Mouse (Mus musculus) heart, postnatal 0 days (tissue): ENCODE data around the gene Zfhx3. TPM values are rescaled to one million over a fixed set of nuclear protein-coding genes. Genes with fewer than 3 reads are reported as not detected.

Experiments
- ATAC-seq: fragments of 200-750 bp; cut with Nextera tagmentation; 2 replicates; pipeline ENCODE4 v1.8.0; 2017; ENCODE audit warnings: low read depth, moderate number of reproducible peaks, moderate library complexity; ENCODE audit not compliant: insufficient read depth
- DNase-seq: peaks from one replicate; pipeline ENCODE4 v3.0.0-alpha.2; 2016; ENCODE audit warnings: low spot score
- H3K27ac ChIP-seq: fragments of 300-500 bp; sonication (generic); 2 replicates; pipeline ENCODE4 v1.5.1; 2014; ENCODE audit warnings: low read depth, mild to moderate bottlenecking
- H3K27me3 ChIP-seq: fragments of 300-500 bp; sonication (generic); 2 replicates; pipeline ENCODE4 v1.6.1; 2014; ENCODE audit warnings: low read length, mixed read lengths; ENCODE audit not compliant: control insufficient read depth, insufficient read depth
- H3K36me3 ChIP-seq: fragments of 300-500 bp; sonication (generic); replicated peaks from 2 replicates; pipeline ENCODE4 v1.6.1; 2014; ENCODE audit warnings: low read length, mixed read lengths; ENCODE audit not compliant: control insufficient read depth, insufficient read depth
- H3K4me1 ChIP-seq: fragments of 300-500 bp; sonication (generic); 2 replicates; pipeline ENCODE4 v1.6.1; 2014; ENCODE audit warnings: antibody characterized with exemption; ENCODE audit not compliant: control insufficient read depth, insufficient read depth
- H3K4me2 ChIP-seq: fragments of 300-500 bp; sonication (generic); 2 replicates; pipeline ENCODE4 v1.6.1; 2014; ENCODE audit warnings: low read depth, mild to moderate bottlenecking, low read length, moderate library complexity
- H3K4me3 ChIP-seq: fragments of 300-500 bp; sonication (generic); 2 replicates; pipeline ENCODE4 v1.5.1; 2014; ENCODE audit warnings: low read depth, low read length
- H3K9ac ChIP-seq: fragments of 300-500 bp; sonication (generic); replicated peaks from 2 replicates; pipeline ENCODE4 v1.6.1; 2014; ENCODE audit warnings: low read depth, low read length, mixed read lengths
- H3K9me3 ChIP-seq: fragments of 300-500 bp; sonication (generic); replicated peaks from 2 replicates; pipeline ENCODE4 v1.6.1; 2016; ENCODE audit warnings: low read length; ENCODE audit not compliant: control insufficient read depth
- CTCF ChIP-seq: IDR thresholded peaks from 2 replicates; pipeline ENCODE4 v1.5.1; 2016; ENCODE audit warnings: antibody characterized with exemption, control low read depth, low read depth
- EP300 ChIP-seq: IDR thresholded peaks from 2 replicates; pipeline ENCODE4 v1.6.1; 2016; ENCODE audit warnings: antibody characterized with exemption, low read depth
- WGBS: fragments of 180-500 bp; shearing (Covaris S2); extraction: QIAGEN DNeasy Blood & Tissue Kit; methylation state at CpG from one replicate; pipeline ENCODE4 v1.1.7; 2014; 5-methylcytosine and 5-hydroxymethylcytosine counted together
- polyA plus RNA-seq: library from polyadenylated mRNA; unstranded; fragments of >200 nt; fragmentation: Nextera tagmentation; extraction: Ambion mirVana; gene quantifications from 2 replicates; pipeline ENCODE4 v1.2.1, GENCODE M21; 2015
- total RNA-seq: library from RNA; depleted of rRNA; stranded (reverse); fragments of >200 nt; gene quantifications from 2 replicates; pipeline ENCODE4 v1.2.3, GENCODE M21; 2014; ENCODE audit warnings: low replicate concordance

The Zfhx3 gene
- total and polyA plus RNA-seq, 2 experiments from 2014 or later: 2.0 to 2.5 TPM

DNA sequence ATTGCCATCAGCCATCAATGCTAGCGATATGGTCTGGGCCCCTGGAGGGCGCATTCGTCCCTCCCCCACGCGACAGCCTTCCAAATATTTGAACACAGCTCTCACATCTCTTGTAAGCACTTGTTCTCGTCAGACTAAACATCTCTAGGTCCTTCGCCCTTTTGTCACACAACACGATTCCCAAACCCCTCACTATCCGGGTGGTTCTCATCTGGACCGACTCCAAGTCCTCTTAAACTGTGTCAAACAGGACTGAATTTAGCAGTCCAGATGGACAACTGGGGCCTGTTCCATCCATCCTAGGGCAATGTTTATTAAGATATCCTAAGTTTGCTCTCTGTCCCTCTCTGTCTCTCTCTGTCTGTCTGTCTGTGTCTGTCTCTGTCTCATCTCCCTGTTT, 532.1 kb downstream of the Zfhx3 start:
- no peak overlapping the region for H3K9ac ChIP-seq
- DNase-seq (no peak), ATAC-seq (no peak)
- H3K27me3 ChIP-seq: no peaks in the 10 kb centered on the region
- 67% methylated on average over 10 of the region's 10 CpGs for WGBS
- H3K9me3 ChIP-seq: no peaks in the 10 kb centered on the region
- H3K27ac ChIP-seq: no peak overlapping the region
- no peaks in the 10 kb centered on the region for H3K36me3 ChIP-seq
- H3K4me1 ChIP-seq: no peaks in the 10 kb centered on the region
- H3K4me2 ChIP-seq: no peak overlapping the region
- no peak for TF ChIP-seq EP300
- TF ChIP-seq CTCF: no peak
- no peak overlapping the region for H3K4me3 ChIP-seq

DNA sequence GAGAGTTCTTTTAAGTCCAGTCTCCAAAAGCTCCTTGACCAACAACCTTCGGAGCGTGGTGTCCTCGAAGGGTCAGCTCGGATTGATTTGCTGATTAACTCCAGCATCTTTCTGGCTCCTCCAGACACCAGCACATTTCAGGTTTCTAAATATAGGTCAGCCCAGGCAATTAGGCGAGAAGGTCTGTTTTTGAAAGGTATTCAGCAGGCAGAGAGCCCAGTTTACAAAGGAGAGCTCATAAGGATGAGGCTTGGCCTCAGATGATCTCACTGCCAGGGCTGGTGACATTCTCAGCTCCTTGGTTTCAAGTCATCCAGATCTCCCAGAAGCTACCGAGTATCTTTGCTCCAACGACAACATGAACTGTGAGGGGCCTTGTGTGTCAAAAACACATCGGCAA, 535.7 kb downstream of the Zfhx3 start:
- Histone ChIP-seq H3K27ac (no peak overlapping the region), H3K4me2 (no peak overlapping the region), H3K36me3 (no peaks in the 10 kb centered on the region), H3K4me1 (no peaks in the 10 kb centered on the region), H3K4me3 (no peak overlapping the region), H3K9ac (no peak overlapping the region), H3K27me3 (no peaks in the 10 kb centered on the region), H3K9me3 (no peaks in the 10 kb centered on the region)
- TF ChIP-seq EP300 (no peak), CTCF (no peak)
- no peak for ATAC-seq
- 39% methylated on average over 8 of the region's 8 CpGs for WGBS
- no peak for DNase-seq

DNA sequence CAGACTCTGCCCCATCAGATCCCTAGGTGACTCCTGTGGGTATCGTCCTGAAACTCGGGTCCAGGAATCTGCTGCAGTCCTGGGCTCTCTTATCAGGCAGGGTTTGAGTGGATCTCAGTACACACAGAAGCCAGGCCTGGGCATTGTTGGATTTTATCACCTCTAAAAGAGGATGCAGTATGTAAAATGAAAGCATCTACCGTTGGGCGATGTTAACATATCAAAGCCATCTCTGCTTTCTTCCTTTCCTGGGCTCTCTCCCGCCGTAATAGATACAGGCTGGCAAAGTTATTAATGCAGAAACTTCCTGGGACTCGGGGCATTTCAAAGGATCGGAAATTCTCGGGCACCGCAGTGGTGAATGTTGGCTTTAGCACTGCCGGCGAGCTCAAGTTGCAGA, 537.7 kb downstream of the Zfhx3 start:
- Histone ChIP-seq H3K9ac (no peak overlapping the region), H3K36me3 (no peaks in the 10 kb centered on the region), H3K9me3 (no peaks in the 10 kb centered on the region), H3K4me3 (no peak overlapping the region), H3K4me2 (no peak overlapping the region), H3K27ac (no peak overlapping the region), H3K27me3 (no peaks in the 10 kb centered on the region), H3K4me1 (no peaks in the 10 kb centered on the region)
- TF ChIP-seq CTCF: no peak
- no peak for TF ChIP-seq EP300
- ATAC-seq (no peak), DNase-seq (no peak)
- 52% methylated on average over 12 of the region's 12 CpGs for WGBS

DNA sequence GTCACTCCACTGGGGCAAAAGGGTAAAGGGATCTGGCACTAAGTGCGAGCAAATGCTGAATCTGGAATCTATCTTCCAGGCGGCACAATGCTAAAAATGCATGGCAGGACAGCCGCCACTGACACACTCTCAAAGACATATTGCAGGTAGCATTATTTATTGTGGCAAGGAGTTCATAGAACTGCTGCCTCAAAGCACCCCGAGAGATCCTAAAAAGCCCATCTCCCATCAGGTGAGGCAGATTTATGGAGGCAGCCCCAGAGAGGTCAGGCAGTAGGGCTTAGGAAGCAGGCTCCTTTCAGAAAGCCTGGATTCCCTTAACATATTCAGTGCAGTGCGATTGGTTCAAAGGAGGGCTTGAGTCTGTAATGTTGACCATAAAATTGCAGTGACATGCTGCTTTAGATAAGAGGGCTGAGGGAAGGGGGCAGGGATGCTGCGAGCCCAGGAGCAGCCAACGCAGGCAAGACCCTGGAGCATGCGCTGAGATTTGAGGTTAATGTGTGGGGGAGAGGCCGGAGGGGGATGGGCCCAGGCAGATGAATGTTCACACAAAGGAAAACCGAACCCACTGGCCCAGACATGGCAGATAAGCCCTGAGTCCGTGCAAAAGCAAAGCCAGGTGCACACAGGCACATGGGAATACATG, 538.8 kb downstream of the Zfhx3 start:
- Histone ChIP-seq H3K27ac (no peak overlapping the region), H3K36me3 (no peaks in the 10 kb centered on the region), H3K4me1 (no peaks in the 10 kb centered on the region), H3K27me3 (no peaks in the 10 kb centered on the region), H3K9ac (no peak overlapping the region), H3K9me3 (no peaks in the 10 kb centered on the region), H3K4me2 (no peak overlapping the region), H3K4me3 (no peak overlapping the region)
- TF ChIP-seq CTCF: no peak
- TF ChIP-seq EP300: no peak
- ATAC-seq (no peak), DNase-seq (no peak)
- 39% methylated on average over 11 of the region's 11 CpGs for WGBS

DNA sequence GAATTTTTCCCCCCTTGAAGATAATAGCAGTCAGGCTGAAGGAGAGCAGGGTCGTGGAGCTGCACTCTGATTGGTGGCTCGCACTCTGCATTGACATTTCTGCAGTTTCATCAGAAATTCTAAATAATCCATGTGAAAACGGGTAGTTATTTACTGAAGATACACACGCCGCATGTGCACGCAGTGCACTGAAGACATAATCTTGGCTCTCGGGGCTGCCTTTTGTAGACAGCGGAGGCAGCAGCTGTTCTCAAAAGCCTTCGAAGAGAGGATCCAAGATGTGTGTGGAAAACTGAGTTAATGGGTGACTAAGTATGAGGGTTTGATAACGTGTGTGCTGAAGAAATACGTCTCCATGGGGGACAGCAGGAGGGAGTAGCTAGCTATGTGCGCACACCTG, 553.7 kb downstream of the Zfhx3 start:
- no peak overlapping the region for H3K27ac ChIP-seq
- no peaks in the 10 kb centered on the region for H3K36me3 ChIP-seq
- TF ChIP-seq EP300 (no peak), CTCF (no peak)
- no peak overlapping the region for H3K4me2 ChIP-seq
- no peaks in the 10 kb centered on the region for H3K27me3 ChIP-seq
- H3K9ac ChIP-seq: no peak overlapping the region
- H3K4me3 ChIP-seq: no peak overlapping the region
- H3K4me1 ChIP-seq: no peaks in the 10 kb centered on the region
- H3K9me3 ChIP-seq: no peaks in the 10 kb centered on the region
- no peak for ATAC-seq
- 70% methylated on average over 12 of the region's 12 CpGs for WGBS
- DNase-seq: no peak

DNA sequence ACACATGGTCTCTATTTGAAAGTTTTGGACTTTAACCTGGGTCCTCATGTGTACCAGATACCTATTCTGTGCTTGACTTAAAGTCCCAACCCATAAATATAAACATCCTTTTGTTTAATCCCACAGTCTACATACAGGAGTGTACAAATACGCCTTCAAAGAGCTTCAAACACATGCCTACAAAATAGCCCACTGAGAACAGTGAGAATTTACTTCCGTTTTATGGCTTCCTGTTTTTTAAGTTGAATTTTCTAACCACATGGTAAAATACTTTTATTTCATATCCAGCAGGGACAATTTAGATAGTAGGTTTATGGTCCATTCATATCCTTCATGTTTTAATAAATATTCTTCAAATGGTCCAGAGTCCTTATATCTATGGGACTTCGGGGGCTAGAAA, 564.3 kb downstream of the Zfhx3 start:
- Histone ChIP-seq H3K36me3 (no peaks in the 10 kb centered on the region), H3K4me3 (no peak overlapping the region), H3K27ac (no peak overlapping the region), H3K27me3 (no peaks in the 10 kb centered on the region), H3K9ac (no peak overlapping the region), H3K4me1 (no peaks in the 10 kb centered on the region), H3K4me2 (no peak overlapping the region), H3K9me3 (no peaks in the 10 kb centered on the region)
- TF ChIP-seq EP300: no peak
- no peak for TF ChIP-seq CTCF
- 75% methylated on average over 3 of the region's 3 CpGs for WGBS
- no peak for ATAC-seq
- no peak for DNase-seq
